Mouse (Mus musculus) ovary, adult 10 weeks (tissue): Measurements from ENCODE around the gene Mthfd2l. TPM values are rescaled to one million over a fixed set of nuclear protein-coding genes. Genes with fewer than 3 reads are reported as not detected.

Experiments used
- polyA plus RNA-seq: library from polyadenylated mRNA; stranded (reverse); fragments of 350-450 nt; fragmentation: Illumina TruSeq; extraction: RNeasy Lipid Tissue Mini Kit (QIAGEN cat#74804); gene quantifications from one replicate; pipeline ENCODE4 v1.2.3, GENCODE M21; 2014

Mthfd2l gene
- 69.7 TPM for polyA plus RNA-seq

GRCm38 (mm10) chr5:90930971-90931851 lies at the start of gene Mthfd2l:
Mthfd2l (plus strand) TSS chr5:90931117.

DNA sequence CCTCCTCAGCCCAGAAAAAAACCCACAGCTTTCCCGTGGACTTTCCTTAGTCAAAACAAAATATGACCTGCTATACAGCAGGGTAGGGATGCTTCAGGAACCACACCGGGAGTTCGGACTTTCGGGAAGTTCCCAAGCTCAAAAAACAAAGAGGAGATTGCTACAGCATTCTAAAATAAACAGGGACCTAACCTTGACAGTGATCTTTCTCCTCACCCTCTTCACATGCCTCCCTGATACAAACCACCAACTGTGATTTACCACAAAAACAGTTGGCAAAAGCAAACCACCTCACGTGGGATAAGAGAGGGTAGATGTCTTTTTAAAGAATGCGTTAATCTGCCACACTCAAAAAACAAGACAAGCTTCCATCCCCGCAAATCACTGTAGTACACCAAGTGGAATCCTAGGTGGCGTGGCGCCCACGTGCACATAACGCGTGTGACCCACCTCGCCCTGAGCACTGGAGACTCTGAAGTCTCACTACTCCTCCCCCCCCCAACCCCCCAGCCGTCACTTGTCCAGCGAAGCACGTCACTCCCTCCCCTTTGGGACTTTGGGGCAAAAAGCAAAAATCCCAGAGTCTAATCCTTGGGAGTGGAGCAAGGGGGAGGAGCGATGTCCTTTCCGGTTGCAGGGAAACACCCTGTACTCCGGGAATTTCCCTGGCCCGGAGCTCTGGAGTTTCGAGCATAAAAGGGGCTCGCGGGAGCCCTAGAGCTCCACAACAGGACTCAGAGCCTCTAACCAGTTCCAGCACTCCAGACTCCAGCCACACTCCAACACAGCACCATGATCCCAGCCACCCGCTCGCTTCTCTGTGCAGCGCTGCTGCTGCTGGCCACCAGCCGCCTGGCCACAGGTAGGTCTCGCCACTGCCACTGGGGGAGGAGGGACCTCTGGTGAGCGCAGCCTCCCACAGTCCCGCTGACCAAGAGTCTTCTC lies 40.1 kb upstream of the Mthfd2l start, which contains the start of gene Cxcl1:
Cxcl1 (plus strand) TSS at position 723 of the 945 bp plus-strand sequence.

GRCm38 (mm10) chr5:90903339-90904020 lies 27.4 kb upstream of the Mthfd2l start, which contains the start of gene Cxcl2:
Cxcl2 (plus strand) TSS chr5:90903871.

GRCm38 (mm10) chr5:91027164-91027563 lies 96.2 kb downstream of the Mthfd2l start, which contains the start of gene Epgn:
Epgn (plus strand) TSS chr5:91027464.

Other genes with a start within 250 kb of the Mthfd2l start
- gene Cxcl5, start 171.8 kb upstream of the Mthfd2l start, polyA plus RNA-seq: 0.97 TPM
- gene Ppbp, start 162.6 kb upstream of the Mthfd2l start, polyA plus RNA-seq: 0.91 TPM
- 9.1 TPM for gene Pf4, start 158.7 kb upstream of the Mthfd2l start, polyA plus RNA-seq
- gene Cxcl3, start 145.0 kb upstream of the Mthfd2l start, polyA plus RNA-seq: 0.48 TPM
- gene Cxcl15, start 136.6 kb upstream of the Mthfd2l start, polyA plus RNA-seq: 0.34 TPM
- 4.6 TPM for gene Cxcl1, start 39.9 kb upstream of the Mthfd2l start, polyA plus RNA-seq
- 0.46 TPM for gene Cxcl2, start 27.2 kb upstream of the Mthfd2l start, polyA plus RNA-seq
- not detected for gene Epgn, start 96.3 kb downstream of the Mthfd2l start, polyA plus RNA-seq
- 1.8 TPM for gene Ereg, start 143.5 kb downstream of the Mthfd2l start, polyA plus RNA-seq
- 2.0 TPM for gene Areg, start 208.5 kb downstream of the Mthfd2l start, polyA plus RNA-seq